Mouse (Mus musculus) megakaryocyte, embryonic 14.5 days (primary cell): ENCODE results near the gene Nfrkb.

ENCODE experiments used
- FLI1 ChIP-seq: IDR thresholded peaks from 2 replicates; pipeline ENCODE4 v1.6.1; 2012; ENCODE audit warnings: low read length, inconsistent platforms, mixed read lengths
- GATA1 ChIP-seq: IDR thresholded peaks from 3 replicates; pipeline ENCODE4 v1.6.1; 2012; ENCODE audit warnings: mixed read lengths, low read length, inconsistent platforms, borderline replicate concordance

DNA sequence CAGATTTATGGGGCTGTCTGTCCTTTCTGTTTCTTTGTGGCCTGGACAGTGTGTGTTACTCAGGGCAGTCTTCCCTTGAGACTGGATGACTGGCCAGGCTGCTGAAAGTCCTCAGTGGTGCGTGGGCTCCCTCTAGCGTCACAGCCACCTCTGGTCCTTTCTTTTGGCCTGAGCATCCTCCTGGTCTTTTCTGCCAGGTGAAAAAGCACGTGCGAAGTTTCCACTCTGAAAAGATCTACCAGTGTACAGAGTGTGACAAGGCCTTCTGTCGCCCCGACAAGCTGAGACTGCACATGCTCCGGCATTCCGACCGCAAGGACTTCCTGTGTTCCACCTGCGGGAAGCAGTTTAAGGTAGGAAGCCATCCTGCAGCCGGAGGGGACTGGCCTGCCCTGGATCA lies 37.1 kb upstream of the Nfrkb start:
- TF ChIP-seq GATA1 (no peak), FLI1 (no peak)
